Mouse (Mus musculus) cortical plate, adult 2 months (tissue): ENCODE data around the gene Tollip.

Experiments
- CTCF ChIP-seq: fragments of 200-500 bp; IDR thresholded peaks from 2 replicates; pipeline ENCODE4 v1.5.1; 2011; ENCODE audit warnings: mild to moderate bottlenecking, control low read depth, low read length; ENCODE audit not compliant: insufficient read depth; ENCODE audit errors: extremely low read depth
- POLR2A ChIP-seq: fragments of 200-500 bp; IDR thresholded peaks from 2 replicates; pipeline ENCODE4 v1.6.1; 2011; ENCODE audit warnings: mild to moderate bottlenecking, low read length, control low read depth; ENCODE audit not compliant: insufficient read depth; ENCODE audit errors: extremely low read depth

DNA sequence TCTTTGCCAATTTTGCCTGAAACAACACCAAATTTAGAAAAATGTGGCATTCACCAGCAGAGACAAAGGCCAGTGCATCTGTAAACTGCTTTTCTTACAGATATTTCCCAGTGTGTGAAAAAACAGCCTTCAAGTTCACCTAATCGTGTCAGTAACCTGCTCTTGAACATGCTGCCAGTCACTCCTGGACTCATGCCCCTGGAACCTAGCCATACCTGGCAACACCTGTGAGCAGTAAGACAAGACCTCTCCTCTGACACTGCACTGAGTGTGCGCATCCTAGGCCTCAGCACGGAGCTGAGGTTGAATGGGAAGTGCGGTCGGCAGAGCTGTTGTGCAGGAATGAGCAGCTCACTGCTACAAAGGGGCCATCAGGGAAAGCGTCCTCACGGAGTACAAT is 26.2 kb downstream of the Tollip start:
- no peak for TF ChIP-seq CTCF
- TF ChIP-seq POLR2A, result no peak
